Mouse (Mus musculus): ENCODE measurements around the gene Omt2a.
"Not testable (repeated sequence)": the region's sequence is repeated elsewhere in the genome, so short reads cannot be mapped to it uniquely, and the experiment has no call there.

Omt2a gene

GRCm38 (mm10) chr9:78298232-78298631 is 16.4 kb downstream of the Omt2a start:
- in situ Hi-C loops (cut with MboI, MseI): no loop called here

- in situ Hi-C loops (cut with MboI, MseI): not testable (repeated sequence)
These were observed 18.5 kb downstream of the Omt2a start for GRCm38 (mm10) chr9:78296089-78296488.

GRCm38 (mm10) chr9:78294781-78295180 is 19.8 kb downstream of the Omt2a start:
- in situ Hi-C loops (cut with MboI, MseI): not testable (repeated sequence)

- in situ Hi-C loops (cut with MboI, MseI): not testable (repeated sequence)
These were observed 20.9 kb downstream of the Omt2a start for GRCm38 (mm10) chr9:78293683-78294082.

- in situ Hi-C loops (cut with MboI, MseI): not testable (repeated sequence)
These were observed 22.1 kb downstream of the Omt2a start for GRCm38 (mm10) chr9:78292462-78292861.

- in situ Hi-C loops (cut with MboI, MseI): not testable (repeated sequence)
These were observed 24.9 kb downstream of the Omt2a start, which contains the start of gene Gm10639 for GRCm38 (mm10) chr9:78289723-78290122. Gene Gm10639 (plus strand): TSS chr9:78289923.

GRCm38 (mm10) chr9:78289063-78289462 is 25.5 kb downstream of the Omt2a start:
- in situ Hi-C loops (cut with MboI, MseI): not testable (repeated sequence)

- in situ Hi-C loops (cut with MboI, MseI): not testable (repeated sequence)
These were observed 32.4 kb downstream of the Omt2a start for GRCm38 (mm10) chr9:78282002-78282711.

GRCm38 (mm10) chr9:78270945-78271344 is 43.7 kb downstream of the Omt2a start:
- in situ Hi-C loops (cut with MboI, MseI): loop anchor here (5.0 kb wide), 1 partner anchor 96 kb away; the partner anchor contains the start of gene Dppa5a

All from regulatory T cell (primary cell).